Mouse (Mus musculus) effector memory CD4-positive, alpha-beta T cell, adult 7 months (primary cell): ENCODE measurements around the gene Gm6899. TPM values are rescaled to one million over a fixed set of nuclear protein-coding genes. Genes with fewer than 3 reads are reported as not detected.

ENCODE experiments used
- polyA plus RNA-seq: library from polyadenylated mRNA; unstranded; fragments of 100-300 nt; shearing (Covaris generic); gene quantifications from one replicate; pipeline ENCODE4 v1.2.1, GENCODE M21; 2017

Gene Gm6899
- polyA plus RNA-seq, result not detected

GRCm38 (mm10) chr11:26593061-26594059 is at the start of gene Gm6899, which contains the start of gene Vrk2:
Gm6899 (plus strand) TSS chr11:26593241.
Vrk2 (minus strand) TSS chr11:26593999.

Other genes starting within 250 kb of the Gm6899 start
- 24.8 TPM for gene Fancl, start 207.1 kb upstream of the Gm6899 start, polyA plus RNA-seq
- gene Vrk2, start 758 bp downstream of the Gm6899 start, polyA plus RNA-seq, result 36.0 TPM